Mouse (Mus musculus) thymus, adult 2 months (tissue): ENCODE data around the gene Ino80d.

Experiments used
- CTCF ChIP-seq: fragments of 200-500 bp; IDR thresholded peaks from 2 replicates; pipeline ENCODE4 v1.5.1; 2012; ENCODE audit warnings: mild to moderate bottlenecking, control low read depth, low read length, moderate library complexity, borderline replicate concordance; ENCODE audit not compliant: control insufficient read depth, poor library complexity, insufficient read depth; ENCODE audit errors: extremely low read depth
- POLR2A ChIP-seq: fragments of 200-500 bp; IDR thresholded peaks from 2 replicates; pipeline ENCODE4 v1.6.1; 2012; ENCODE audit warnings: mild to moderate bottlenecking, low read length, control low read depth, moderate library complexity; ENCODE audit not compliant: control insufficient read depth, poor library complexity, insufficient read depth; ENCODE audit errors: extremely low read depth

GRCm38 (mm10) chr1:62933288-62934099 lies 181.0 kb downstream of the Ino80d start:
- no peak for TF ChIP-seq POLR2A
- no peak for TF ChIP-seq CTCF
